Mouse (Mus musculus): Measurements from ENCODE around the gene Rpl41. TPM values are rescaled to one million over a fixed set of nuclear protein-coding genes. Genes with fewer than 3 reads are reported as not detected.

Rpl41 gene
- polyA plus RNA-seq, 1 experiment from 2014 or later = 3,168 TPM

DNA sequence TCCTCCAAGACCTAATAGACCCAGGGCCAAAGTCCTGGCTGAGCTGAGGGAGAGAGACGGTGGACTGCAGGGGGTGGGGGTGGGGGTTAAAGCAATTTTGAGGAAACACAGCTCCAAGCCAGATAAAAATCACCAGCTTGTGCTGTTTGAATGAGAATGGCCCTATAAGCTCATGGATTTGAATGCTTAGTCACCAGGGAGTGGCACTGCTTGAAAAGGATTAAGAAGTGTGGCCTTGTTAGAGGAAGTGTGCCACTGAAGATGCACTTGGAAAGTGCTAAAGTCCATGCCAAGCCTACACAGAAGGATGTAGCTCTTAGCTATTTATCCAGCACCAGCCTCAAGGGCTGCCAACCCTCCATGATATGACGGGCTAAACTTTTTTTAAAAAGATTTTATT is 13.9 kb downstream of the Rpl41 start:
- no peak overlapping the region for H3K27ac ChIP-seq (replicated peaks in 1 of 2; ENCODE audit: control insufficient read depth in 1 of 2, insufficient read depth in 1 of 2, low read depth in 2 of 2, low read length in 2 of 2)
- no peaks in the 10 kb centered on the region for H3K9me3 ChIP-seq (ENCODE audit: control insufficient read depth, low read length)
- no peak overlapping the region for H3K9ac ChIP-seq (ENCODE audit: low read length)
- peaks cover 0 to 4% of the 10 kb centered on the region in 2 experiments; a peak in 1 of 4 replicates for H3K4me1 ChIP-seq (ENCODE audit: control insufficient read depth in 2 of 2, insufficient read depth in 2 of 2, low read length in 2 of 2)
- H3K4me3 ChIP-seq (ENCODE audit: control insufficient read depth in 1 of 2, insufficient read depth in 1 of 2, low read depth in 1 of 2, low read length in 2 of 2) = no peak overlapping the region
- no peaks in the 10 kb centered on the region for H3K36me3 ChIP-seq (ENCODE audit: control insufficient read depth, insufficient read depth, low read length)
- no peak for ATAC-seq (ENCODE audit: insufficient number of reproducible peaks, insufficient read depth, low FRiP score, low read depth)
- WGBS = 84% methylated on average over 2 of the region's 2 CpGs
- H3K27me3 ChIP-seq (ENCODE audit: control insufficient read depth, insufficient read depth, low read length) = no peaks in the 10 kb centered on the region
- no peak overlapping the region for H3K4me2 ChIP-seq (ENCODE audit: low read length)

DNA sequence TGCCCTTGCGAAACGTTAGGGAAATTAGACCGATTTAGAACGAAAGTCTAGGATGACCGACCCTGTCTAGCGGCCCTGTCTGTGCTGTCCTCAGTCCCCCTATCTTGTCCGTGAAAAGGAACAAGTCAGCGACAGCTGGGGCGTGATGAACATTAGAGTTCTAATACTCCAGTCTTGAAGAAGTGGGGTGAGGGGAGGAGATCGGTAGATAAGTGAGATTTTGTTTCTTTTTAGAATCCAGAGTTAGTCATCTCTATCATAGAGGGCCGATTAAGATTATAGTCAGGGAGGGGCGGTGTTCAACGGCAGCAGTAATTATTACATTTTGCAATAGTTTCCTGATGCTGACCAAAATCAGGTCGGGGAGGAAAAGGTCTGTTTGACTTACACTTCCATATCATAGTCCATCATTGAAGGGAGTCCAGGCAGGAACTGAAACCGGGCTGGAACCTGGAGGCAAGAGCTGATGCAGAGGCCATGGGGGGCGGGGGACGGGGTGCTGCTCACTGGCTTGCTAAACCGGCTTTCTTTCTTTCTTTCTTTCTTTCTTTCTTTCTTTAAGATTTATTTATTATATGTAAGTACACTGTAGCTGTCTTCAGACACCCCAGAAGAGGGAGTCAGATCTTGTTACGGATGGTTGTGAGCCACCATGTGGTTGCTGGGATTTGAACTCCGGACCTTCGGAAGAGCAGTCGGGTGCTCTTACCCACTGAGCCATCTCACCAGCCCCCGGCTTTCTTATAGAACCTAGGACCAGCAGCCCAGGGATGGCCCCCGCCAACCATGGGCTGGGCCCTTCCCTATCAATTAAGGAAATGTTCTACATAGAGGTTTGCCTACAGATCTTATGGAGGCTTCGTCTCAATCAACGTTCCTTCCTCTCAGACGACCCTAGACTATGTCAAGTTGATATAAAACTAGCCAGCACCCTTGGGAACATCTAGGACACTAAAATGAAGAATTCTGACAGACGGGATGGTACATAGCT is 22.4 kb downstream of the Rpl41 start:
- no peaks in the 10 kb centered on the region for H3K9me3 ChIP-seq (ENCODE audit: control insufficient read depth, low read length)
- peaks cover 8% of the 10 kb centered on the region for H3K36me3 ChIP-seq (ENCODE audit: control insufficient read depth, insufficient read depth, low read length)
- H3K4me1 ChIP-seq (ENCODE audit: control insufficient read depth in 2 of 2, insufficient read depth in 2 of 2, low read length in 2 of 2) = peaks cover 7 to 13% of the 10 kb centered on the region in 2 experiments; a peak in 3 of 4 replicates
- H3K27me3 ChIP-seq (ENCODE audit: control insufficient read depth, insufficient read depth, low read length) = no peaks in the 10 kb centered on the region
- peak overlapping the region; percentile 67 for H3K9ac ChIP-seq (ENCODE audit: low read length)
- peak overlapping the region; percentile 64 to 87 for H3K4me3 ChIP-seq (ENCODE audit: control insufficient read depth in 1 of 2, insufficient read depth in 1 of 2, low read depth in 1 of 2, low read length in 2 of 2)
- 28% methylated on average over 28 of the region's 28 CpGs for WGBS
- ATAC-seq (ENCODE audit: insufficient number of reproducible peaks, insufficient read depth, low FRiP score, low read depth) = no peak
- H3K27ac ChIP-seq (replicated peaks in 1 of 2; ENCODE audit: control insufficient read depth in 1 of 2, insufficient read depth in 1 of 2, low read depth in 2 of 2, low read length in 2 of 2) = peak overlapping the region; percentile 59 to 84; a peak in 3 of 4 replicates
- peak overlapping the region; percentile 98 for H3K4me2 ChIP-seq (ENCODE audit: low read length)

DNA sequence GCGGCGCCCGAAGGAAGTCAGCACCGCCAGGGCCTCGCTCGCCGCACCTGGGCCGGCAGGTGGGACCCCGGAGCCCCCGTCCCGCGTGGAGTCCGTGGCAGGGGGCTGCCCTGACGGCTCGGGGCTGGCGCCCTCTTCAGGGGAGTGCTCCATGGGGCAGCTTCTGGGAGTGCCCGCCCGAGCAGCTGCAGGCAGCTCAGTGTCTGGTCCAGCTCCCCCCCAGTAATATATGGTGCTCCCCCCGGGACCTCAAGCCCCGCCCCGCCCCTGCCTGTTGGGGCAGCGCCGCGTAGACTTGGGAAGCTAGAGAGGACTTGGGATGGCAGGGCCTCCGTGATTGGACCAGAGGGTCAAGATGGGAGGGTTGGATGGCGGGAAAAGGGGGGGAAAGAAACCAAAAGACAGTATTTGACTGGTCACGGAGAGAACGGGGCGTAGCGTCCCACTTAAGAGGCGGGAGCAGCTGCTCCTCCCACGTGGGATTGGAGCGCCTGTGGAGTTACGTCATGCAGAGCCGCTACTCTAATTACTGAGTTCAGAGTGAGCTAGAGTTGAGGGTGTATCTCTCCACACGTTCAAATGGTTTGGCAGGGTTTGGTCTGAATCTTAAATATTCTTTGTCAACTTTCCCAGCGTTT is 23.3 kb downstream of the Rpl41 start, which contains the start of gene Esyt1:
Gene Esyt1, minus strand, starts transcription at position 201 of the 638 bp plus-strand sequence.
- under 1% methylated on average over 37 of the region's 37 CpGs for WGBS
- no peaks in the 10 kb centered on the region for H3K9me3 ChIP-seq (ENCODE audit: control insufficient read depth, low read length)

GRCm38 (mm10) chr10:128524732-128525662 is 24.1 kb downstream of the Rpl41 start:
- WGBS = under 1% methylated on average over 56 of the region's 58 CpGs
- Histone ChIP-seq H3K4me2 (ENCODE audit: low read length) (peak overlapping the region; percentile 98), H3K4me3 (ENCODE audit: control insufficient read depth in 1 of 2, insufficient read depth in 1 of 2, low read depth in 1 of 2, low read length in 2 of 2) (peak overlapping the region; percentile 64 to 87), H3K4me1 (ENCODE audit: control insufficient read depth in 2 of 2, insufficient read depth in 2 of 2, low read length in 2 of 2) (peaks cover 7 to 13% of the 10 kb centered on the region in 2 experiments; a peak in 3 of 4 replicates), H3K9ac (ENCODE audit: low read length) (peak overlapping the region; percentile 89), H3K27ac (replicated peaks in 1 of 2; ENCODE audit: control insufficient read depth in 1 of 2, insufficient read depth in 1 of 2, low read depth in 2 of 2, low read length in 2 of 2) (peak overlapping the region; percentile 14 to 84), H3K36me3 (ENCODE audit: control insufficient read depth, insufficient read depth, low read length) (peaks cover 24% of the 10 kb centered on the region), H3K27me3 (ENCODE audit: control insufficient read depth, insufficient read depth, low read length) (no peaks in the 10 kb centered on the region), H3K9me3 (ENCODE audit: control insufficient read depth, low read length) (no peaks in the 10 kb centered on the region)
- peak; percentile 8; the same call in 1 of the 2 replicates for ATAC-seq (ENCODE audit: insufficient number of reproducible peaks, insufficient read depth, low FRiP score, low read depth)

More for the DNA sequence above, 23.3 kb downstream of the Rpl41 start, which contains the start of gene Esyt1:
- Histone ChIP-seq H3K36me3 (ENCODE audit: control insufficient read depth, insufficient read depth, low read length) (peaks cover 16% of the 10 kb centered on the region), H3K27ac (replicated peaks in 1 of 2; ENCODE audit: control insufficient read depth in 1 of 2, insufficient read depth in 1 of 2, low read depth in 2 of 2, low read length in 2 of 2) (peak within 1 kb of the TSS; percentile 59 to 84), H3K9ac (ENCODE audit: low read length) (peak within 1 kb of the TSS; percentile 89), H3K27me3 (ENCODE audit: control insufficient read depth, insufficient read depth, low read length) (no peaks in the 10 kb centered on the region), H3K4me3 (ENCODE audit: control insufficient read depth in 1 of 2, insufficient read depth in 1 of 2, low read depth in 1 of 2, low read length in 2 of 2) (peak within 1 kb of the TSS; percentile 64 to 87), H3K4me1 (ENCODE audit: control insufficient read depth in 2 of 2, insufficient read depth in 2 of 2, low read length in 2 of 2) (peaks cover 7 to 13% of the 10 kb centered on the region in 2 experiments; a peak in 3 of 4 replicates), H3K4me2 (ENCODE audit: low read length) (peak within 1 kb of the TSS; percentile 98)
- peak; percentile 98 for ATAC-seq (ENCODE audit: insufficient number of reproducible peaks, insufficient read depth, low FRiP score, low read depth)

DNA sequence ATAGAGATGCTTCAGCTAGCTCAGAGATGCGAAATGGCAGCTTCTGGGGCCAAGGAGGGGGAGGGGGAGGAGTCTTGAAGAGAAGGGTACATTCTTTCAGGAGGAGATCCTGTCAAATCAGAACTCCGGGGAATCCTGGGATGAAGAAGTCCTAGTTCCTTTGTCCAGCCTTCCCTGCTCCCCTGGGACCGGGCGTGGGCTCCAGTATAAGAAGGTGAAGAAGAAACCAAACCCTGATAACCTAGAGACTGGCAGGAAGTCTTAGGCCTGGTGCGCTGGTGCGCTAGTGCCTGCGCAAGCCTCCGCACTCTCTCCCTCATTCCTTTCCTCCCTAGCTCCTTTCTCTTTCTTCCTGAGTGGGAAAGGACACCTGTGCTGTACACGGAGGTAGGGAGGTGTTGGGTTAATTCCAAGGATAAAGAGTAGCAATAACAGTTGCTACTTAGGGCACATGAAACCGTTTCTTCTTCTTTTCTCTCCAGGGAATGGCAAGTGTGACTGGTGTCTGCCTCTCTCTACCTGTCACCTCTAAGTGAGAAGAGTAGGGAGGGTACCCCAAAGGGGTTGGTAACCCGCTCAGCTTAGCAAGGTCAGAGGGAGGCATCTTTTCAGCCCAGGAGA is 24.9 kb downstream of the Rpl41 start:
- Histone ChIP-seq H3K4me2 (ENCODE audit: low read length) (peak overlapping the region; percentile 98), H3K36me3 (ENCODE audit: control insufficient read depth, insufficient read depth, low read length) (peaks cover 31% of the 10 kb centered on the region), H3K9me3 (ENCODE audit: control insufficient read depth, low read length) (no peaks in the 10 kb centered on the region), H3K4me1 (ENCODE audit: control insufficient read depth in 2 of 2, insufficient read depth in 2 of 2, low read length in 2 of 2) (peaks cover 7 to 13% of the 10 kb centered on the region in 2 experiments; a peak in 3 of 4 replicates), H3K4me3 (ENCODE audit: control insufficient read depth in 1 of 2, insufficient read depth in 1 of 2, low read depth in 1 of 2, low read length in 2 of 2) (peak overlapping the region; percentile 64 to 87), H3K27ac (replicated peaks in 1 of 2; ENCODE audit: control insufficient read depth in 1 of 2, insufficient read depth in 1 of 2, low read depth in 2 of 2, low read length in 2 of 2) (no peak overlapping the region), H3K27me3 (ENCODE audit: control insufficient read depth, insufficient read depth, low read length) (no peaks in the 10 kb centered on the region), H3K9ac (ENCODE audit: low read length) (peak overlapping the region; percentile 89)
- no peak for ATAC-seq (ENCODE audit: insufficient number of reproducible peaks, insufficient read depth, low FRiP score, low read depth)
- 31% methylated on average over 11 of the region's 11 CpGs for WGBS

- Histone ChIP-seq H3K9ac (ENCODE audit: low read length) (no peak overlapping the region), H3K4me2 (ENCODE audit: low read length) (no peak overlapping the region), H3K36me3 (ENCODE audit: control insufficient read depth, insufficient read depth, low read length) (peaks cover 49% of the 10 kb centered on the region), H3K4me3 (ENCODE audit: control insufficient read depth in 1 of 2, insufficient read depth in 1 of 2, low read depth in 1 of 2, low read length in 2 of 2) (no peak overlapping the region), H3K27me3 (ENCODE audit: control insufficient read depth, insufficient read depth, low read length) (no peaks in the 10 kb centered on the region), H3K27ac (replicated peaks in 1 of 2; ENCODE audit: control insufficient read depth in 1 of 2, insufficient read depth in 1 of 2, low read depth in 2 of 2, low read length in 2 of 2) (no peak overlapping the region), H3K9me3 (ENCODE audit: control insufficient read depth, low read length) (no peaks in the 10 kb centered on the region), H3K4me1 (ENCODE audit: control insufficient read depth in 2 of 2, insufficient read depth in 2 of 2, low read length in 2 of 2) (peaks cover 7 to 13% of the 10 kb centered on the region in 2 experiments; a peak in 3 of 4 replicates)
- no peak for ATAC-seq (ENCODE audit: insufficient number of reproducible peaks, insufficient read depth, low FRiP score, low read depth)
- WGBS = 76% methylated on average over 6 of the region's 6 CpGs
Measured at GRCm38 (mm10) chr10:128522351-128522750, 26.8 kb downstream of the Rpl41 start.

Data from heart, embryonic 14.5 days (tissue).